Mouse (Mus musculus) intestine, postnatal 0 days (tissue): ENCODE results near the gene Grik5. TPM values are rescaled to one million over a fixed set of nuclear protein-coding genes. Genes with fewer than 3 reads are reported as not detected.

ENCODE experiments used
- ATAC-seq: fragments of 200-750 bp; cut with Nextera tagmentation; 2 replicates; pipeline ENCODE4 v1.8.0; 2017; ENCODE audit warnings: mild to moderate bottlenecking, moderate TSS enrichment, moderate library complexity
- H3K27ac ChIP-seq: fragments of 300-500 bp; sonication (generic); 2 replicates; pipeline ENCODE4 v1.5.1; 2014; ENCODE audit warnings: mild to moderate bottlenecking, low read depth, low read length, moderate library complexity
- H3K27me3 ChIP-seq: fragments of 300-500 bp; sonication (generic); replicated peaks from 2 replicates; pipeline ENCODE4 v1.6.1; 2014; ENCODE audit warnings: low read length, mixed read lengths; ENCODE audit not compliant: control insufficient read depth, insufficient read depth
- H3K36me3 ChIP-seq: fragments of 300-500 bp; sonication (generic); 2 replicates; pipeline ENCODE4 v1.6.1; 2014; ENCODE audit warnings: mild to moderate bottlenecking, moderate library complexity; ENCODE audit not compliant: control insufficient read depth, insufficient read depth
- H3K4me1 ChIP-seq: fragments of 300-500 bp; sonication (generic); replicated peaks from 2 replicates; pipeline ENCODE4 v1.6.1; 2014; ENCODE audit warnings: antibody characterized with exemption, low read length, mixed read lengths; ENCODE audit not compliant: control insufficient read depth, insufficient read depth
- H3K4me2 ChIP-seq: fragments of 300-500 bp; sonication (generic); replicated peaks from 2 replicates; pipeline ENCODE4 v1.6.1; 2014; ENCODE audit warnings: low read depth, mild to moderate bottlenecking, moderate library complexity
- H3K4me3 ChIP-seq: fragments of 300-500 bp; sonication (generic); 2 replicates; pipeline ENCODE4 v1.5.1; 2014; ENCODE audit warnings: low read depth, low read length
- H3K9ac ChIP-seq: fragments of 300-500 bp; sonication (generic); 2 replicates; pipeline ENCODE4 v1.6.1; 2014; ENCODE audit warnings: mild to moderate bottlenecking, low read depth, low read length
- H3K9me3 ChIP-seq: fragments of 300-500 bp; sonication (generic); 2 replicates; pipeline ENCODE4 v1.6.1; 2016; ENCODE audit warnings: mixed run types; ENCODE audit not compliant: control insufficient read depth
- CTCF ChIP-seq: sonication (generic); IDR thresholded peaks from 2 replicates; pipeline ENCODE4 v1.5.1; 2016; ENCODE audit warnings: low read depth, mild to moderate bottlenecking, control low read depth, antibody characterized with exemption, moderate library complexity
- WGBS: fragments of 180-500 bp; shearing (Covaris S2); extraction: QIAGEN DNeasy Blood & Tissue Kit; methylation state at CpG from one replicate; pipeline ENCODE4 v1.1.7; 2014; 5-methylcytosine and 5-hydroxymethylcytosine counted together
- polyA plus RNA-seq: library from polyadenylated mRNA; unstranded; fragments of >200 nt; fragmentation: Nextera tagmentation; extraction: Ambion mirVana; gene quantifications from 2 replicates; pipeline ENCODE4 v1.2.1, GENCODE M21; 2015

Grik5 gene
- polyA plus RNA-seq, 1 experiment from 2014 or later: 1.3 TPM

DNA sequence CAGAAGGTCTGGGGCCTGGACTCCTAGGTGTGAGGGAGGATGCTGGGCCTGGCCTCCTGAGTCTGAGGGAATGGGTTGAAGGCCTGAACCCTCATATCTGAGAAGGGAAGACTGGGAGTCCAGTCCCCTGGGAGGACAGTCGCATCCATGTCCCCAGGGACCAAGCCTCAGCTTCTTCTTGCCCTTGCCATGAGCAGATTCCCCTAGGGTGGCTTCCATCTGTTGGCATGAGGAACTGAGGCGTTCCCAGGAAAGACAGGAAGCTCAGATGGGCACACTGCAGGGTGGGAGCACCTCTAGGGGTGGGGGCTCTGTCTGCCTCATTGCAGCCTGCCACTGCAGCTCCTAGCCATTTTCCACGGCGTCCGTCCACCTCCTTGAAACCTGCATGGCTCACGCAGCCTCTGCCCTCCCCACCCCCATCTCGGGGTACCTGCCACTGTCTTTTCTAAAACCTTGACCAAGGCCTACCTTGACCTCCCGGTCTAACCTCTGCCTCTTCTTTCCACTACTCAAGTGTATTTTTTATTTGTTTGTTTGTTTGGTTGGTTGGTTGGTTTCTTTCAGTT is 68.2 kb downstream of the Grik5 start:
- 85% methylated on average over 8 of the region's 8 CpGs for WGBS
- peaks cover 33% of the 10 kb centered on the region for H3K27me3 ChIP-seq
- H3K36me3 ChIP-seq: no peaks in the 10 kb centered on the region
- no peak overlapping the region for H3K4me2 ChIP-seq
- no peak for ATAC-seq
- no peak for TF ChIP-seq CTCF
- no peak overlapping the region for H3K4me3 ChIP-seq
- H3K9ac ChIP-seq: no peak overlapping the region
- no peak overlapping the region for H3K27ac ChIP-seq
- H3K9me3 ChIP-seq: no peaks in the 10 kb centered on the region
- H3K4me1 ChIP-seq: no peaks in the 10 kb centered on the region

DNA sequence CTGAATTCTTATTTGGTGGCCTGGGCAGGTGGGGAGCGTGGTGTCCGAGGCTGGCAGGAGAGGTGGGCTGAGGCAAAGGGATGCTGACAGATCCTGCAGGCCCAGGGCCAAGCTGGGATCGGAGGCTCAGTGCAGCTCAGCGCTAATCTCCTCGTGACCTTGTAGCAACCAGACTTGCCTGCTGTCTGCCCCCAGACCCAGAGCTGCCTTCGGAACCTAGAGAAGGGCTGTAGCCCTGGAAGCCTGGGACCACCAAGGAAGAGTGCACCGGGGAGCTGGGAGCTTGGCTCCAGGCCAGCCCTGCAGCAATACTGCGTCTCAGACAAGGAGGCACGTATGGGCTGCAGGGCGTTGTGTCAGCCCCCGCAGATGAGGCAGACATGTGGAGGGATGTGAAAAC is 68.9 kb downstream of the Grik5 start:
- H3K4me3 ChIP-seq: no peak overlapping the region
- WGBS: 43% methylated on average over 11 of the region's 11 CpGs
- no peaks in the 10 kb centered on the region for H3K4me1 ChIP-seq
- no peaks in the 10 kb centered on the region for H3K9me3 ChIP-seq
- no peak overlapping the region for H3K9ac ChIP-seq
- no peak for ATAC-seq
- H3K36me3 ChIP-seq: no peaks in the 10 kb centered on the region
- no peak overlapping the region for H3K27ac ChIP-seq
- no peak for TF ChIP-seq CTCF
- H3K4me2 ChIP-seq: no peak overlapping the region
- peaks cover 27% of the 10 kb centered on the region for H3K27me3 ChIP-seq

DNA sequence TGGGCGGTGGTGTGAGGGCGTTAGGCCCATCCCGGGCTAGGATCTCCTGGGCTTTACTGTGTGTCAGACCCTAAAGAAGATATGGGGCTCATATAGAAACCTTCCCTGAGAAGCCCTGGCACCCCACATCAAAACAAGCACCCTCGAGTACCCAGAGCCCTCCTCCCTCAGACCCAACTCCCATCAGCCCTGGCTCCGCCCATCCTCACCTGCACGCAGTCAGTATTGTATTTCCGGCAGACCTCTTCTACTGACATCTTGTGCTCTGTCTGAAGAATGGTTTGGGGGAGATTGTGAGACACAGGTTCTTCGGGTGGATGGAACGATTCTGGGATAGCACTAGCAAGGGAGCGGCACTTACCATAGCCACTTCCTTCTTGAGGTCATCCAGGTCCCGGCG is 71.4 kb downstream of the Grik5 start:
- Histone ChIP-seq H3K4me1 (no peaks in the 10 kb centered on the region), H3K9me3 (no peaks in the 10 kb centered on the region), H3K27ac (no peak overlapping the region), H3K27me3 (peaks cover 5% of the 10 kb centered on the region; the same call in 1 of the 2 replicates), H3K9ac (no peak overlapping the region), H3K36me3 (no peaks in the 10 kb centered on the region), H3K4me3 (no peak overlapping the region), H3K4me2 (no peak overlapping the region)
- 55% methylated on average over 12 of the region's 12 CpGs for WGBS
- no peak for TF ChIP-seq CTCF
- ATAC-seq: no peak

DNA sequence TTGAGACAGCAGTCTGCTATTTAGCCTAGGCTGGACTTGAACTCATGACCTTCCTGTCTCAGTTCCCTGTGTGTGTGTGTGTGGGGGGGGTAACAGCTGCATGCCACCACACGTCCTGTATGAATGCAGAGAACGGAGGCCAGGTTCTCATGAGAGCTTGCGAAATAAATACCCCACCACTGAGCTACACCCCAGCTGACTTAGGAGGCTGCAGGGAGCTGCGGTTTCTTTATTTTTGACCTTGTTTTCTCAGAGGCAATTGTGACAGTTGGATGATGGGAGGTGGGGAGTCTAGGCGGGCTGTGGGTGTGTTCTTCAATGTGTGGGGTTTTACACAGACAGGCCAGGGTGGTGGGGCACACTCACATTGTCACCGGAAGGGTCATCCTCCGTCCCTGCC is 71.9 kb downstream of the Grik5 start:
- H3K36me3 ChIP-seq: no peaks in the 10 kb centered on the region
- no peak for TF ChIP-seq CTCF
- no peak overlapping the region for H3K4me2 ChIP-seq
- no peak for ATAC-seq
- WGBS: 71% methylated on average over 7 of the region's 7 CpGs
- H3K27ac ChIP-seq: no peak overlapping the region
- no peak overlapping the region for H3K9ac ChIP-seq
- H3K4me1 ChIP-seq: no peaks in the 10 kb centered on the region
- no peaks in the 10 kb centered on the region for H3K9me3 ChIP-seq
- peaks cover under 1% of the 10 kb centered on the region; the same call in 1 of the 2 replicates for H3K27me3 ChIP-seq
- no peak overlapping the region for H3K4me3 ChIP-seq

DNA sequence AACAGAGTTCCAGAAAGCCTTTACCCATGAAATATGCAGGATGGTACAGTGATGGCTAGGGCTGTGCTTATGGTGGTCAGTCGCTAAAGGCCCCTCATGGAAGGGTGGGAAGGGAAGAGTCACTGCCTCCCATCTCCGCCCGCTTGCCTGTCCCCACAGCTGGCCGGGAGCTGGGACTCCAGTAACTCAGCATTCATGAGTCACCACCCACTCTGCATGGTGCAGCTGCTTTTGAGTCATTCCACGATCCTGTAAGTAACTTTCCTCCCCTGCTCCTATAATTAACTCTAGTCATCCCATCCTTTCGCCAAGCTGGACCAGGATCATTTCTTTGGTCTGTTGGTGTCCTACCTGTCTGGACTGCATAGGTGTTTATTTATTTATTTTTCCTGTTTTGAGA is 79.1 kb downstream of the Grik5 start:
- Histone ChIP-seq H3K4me1 (no peaks in the 10 kb centered on the region), H3K27me3 (no peaks in the 10 kb centered on the region), H3K36me3 (no peaks in the 10 kb centered on the region), H3K4me2 (no peak overlapping the region), H3K27ac (no peak overlapping the region), H3K9ac (no peak overlapping the region), H3K4me3 (no peak overlapping the region), H3K9me3 (no peaks in the 10 kb centered on the region)
- 59% methylated on average over 6 of the region's 6 CpGs for WGBS
- no peak for TF ChIP-seq CTCF
- ATAC-seq: no peak

DNA sequence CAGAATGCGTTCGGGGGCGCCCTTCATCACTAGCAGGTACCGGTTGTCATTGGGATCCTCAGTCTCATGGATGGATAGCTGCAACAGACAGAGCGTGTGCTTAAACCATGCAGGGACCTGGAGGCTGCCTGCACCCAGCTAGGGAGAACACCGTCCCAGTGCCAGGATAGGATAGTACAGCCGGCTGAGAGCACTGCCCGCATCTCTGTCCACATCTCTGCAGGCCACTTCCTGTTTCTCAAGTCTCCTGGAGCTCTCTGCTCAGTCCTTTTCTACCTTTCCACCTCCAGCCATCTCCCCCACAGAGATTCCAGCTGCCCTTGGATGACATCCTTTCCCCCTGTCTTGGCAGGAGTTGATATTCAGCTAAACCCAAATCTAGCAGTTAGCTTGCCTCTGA is 81.7 kb downstream of the Grik5 start:
- 82% methylated on average over 8 of the region's 8 CpGs for WGBS
- ATAC-seq: no peak

DNA sequence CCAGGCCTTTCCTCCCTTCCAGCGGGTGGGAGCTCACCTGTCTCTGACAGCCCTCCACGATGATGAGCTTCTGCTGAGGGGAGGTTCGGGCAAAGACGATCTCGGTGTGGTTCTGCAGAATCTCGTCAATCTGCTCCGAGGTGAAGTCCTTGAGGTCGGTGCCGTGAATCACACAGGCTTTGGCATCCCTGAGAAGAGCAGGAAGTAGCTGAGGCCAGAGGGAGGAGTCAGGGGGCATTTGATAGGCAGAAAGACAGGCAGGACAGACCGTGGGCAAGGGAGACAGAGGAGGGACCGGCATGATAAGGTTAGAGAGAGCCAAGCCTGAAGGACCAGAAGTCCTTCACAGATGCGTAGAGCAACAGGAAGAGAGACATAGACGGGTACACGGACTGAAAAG is 84.2 kb downstream of the Grik5 start:
- no peaks in the 10 kb centered on the region for H3K4me1 ChIP-seq
- no peaks in the 10 kb centered on the region for H3K27me3 ChIP-seq
- no peak overlapping the region for H3K4me3 ChIP-seq
- H3K36me3 ChIP-seq: no peaks in the 10 kb centered on the region
- H3K4me2 ChIP-seq: no peak overlapping the region
- no peak overlapping the region for H3K9ac ChIP-seq
- H3K27ac ChIP-seq: no peak overlapping the region
- no peaks in the 10 kb centered on the region for H3K9me3 ChIP-seq
- no peak for ATAC-seq
- 78% methylated on average over 14 of the region's 14 CpGs for WGBS
- no peak for TF ChIP-seq CTCF

More for the DNA sequence above, 81.7 kb downstream of the Grik5 start:
- Histone ChIP-seq H3K4me2 (no peak overlapping the region), H3K9ac (no peak overlapping the region), H3K9me3 (no peaks in the 10 kb centered on the region), H3K36me3 (no peaks in the 10 kb centered on the region), H3K27ac (no peak overlapping the region), H3K4me3 (no peak overlapping the region), H3K27me3 (no peaks in the 10 kb centered on the region), H3K4me1 (no peaks in the 10 kb centered on the region)
- no peak for TF ChIP-seq CTCF
